Mouse (Mus musculus): Measurements from ENCODE around the gene Ddi2. TPM values are rescaled to one million over a fixed set of nuclear protein-coding genes. Genes with fewer than 3 reads are reported as not detected.

Ddi2 gene
- polyA plus RNA-seq, 1 experiment from 2014 or later, result 16.0 TPM

GRCm38 (mm10) chr4:141645988-141646387 lies 77.2 kb downstream of the Ddi2 start:
- no peak overlapping the region for H3K27ac ChIP-seq
- no peak overlapping the region for H3K4me2 ChIP-seq
- no peak overlapping the region for H3K4me3 ChIP-seq
- peaks cover 32% of the 10 kb centered on the region for H3K4me1 ChIP-seq (replicated peaks)
- no peak for ATAC-seq (ENCODE audit: low FRiP score)
- H3K27me3 ChIP-seq, result no peaks in the 10 kb centered on the region
- no peaks in the 10 kb centered on the region for H3K9me3 ChIP-seq
- H3K9ac ChIP-seq, result no peak overlapping the region
- WGBS, result 95% methylated on average over 8 of the region's 8 CpGs
- H3K36me3 ChIP-seq, result peaks cover 31% of the 10 kb centered on the region

- Histone ChIP-seq H3K36me3 (peaks cover 51% of the 10 kb centered on the region), H3K9me3 (no peaks in the 10 kb centered on the region), H3K9ac (no peak overlapping the region), H3K27ac (peak overlapping the region; percentile 86), H3K4me1 (replicated peaks) (peaks cover 18% of the 10 kb centered on the region), H3K4me2 (0 out of 2 replicates have a peak overlapping the region, but pooled peaks have one; percentile 15), H3K4me3 (no peak overlapping the region), H3K27me3 (no peaks in the 10 kb centered on the region)
- WGBS, result 32% methylated on average over 7 of the region's 7 CpGs
- ATAC-seq (ENCODE audit: low FRiP score), result peak; percentile 67; the same call in 1 of the 2 replicates
Observed at GRCm38 (mm10) chr4:141643118-141643855, 79.9 kb downstream of the Ddi2 start.

GRCm38 (mm10) chr4:141641961-141642811 lies 81.0 kb downstream of the Ddi2 start:
- Histone ChIP-seq H3K27me3 (no peaks in the 10 kb centered on the region), H3K4me3 (no peak overlapping the region), H3K27ac (peak overlapping the region; percentile 60), H3K9me3 (no peaks in the 10 kb centered on the region), H3K36me3 (peaks cover 55% of the 10 kb centered on the region), H3K4me2 (no peak overlapping the region), H3K4me1 (replicated peaks) (peaks cover 16% of the 10 kb centered on the region), H3K9ac (no peak overlapping the region)
- ATAC-seq (ENCODE audit: low FRiP score), result no peak
- 92% methylated on average over 25 of the region's 25 CpGs for WGBS

- Histone ChIP-seq H3K4me3 (no peak overlapping the region), H3K4me2 (no peak overlapping the region), H3K4me1 (replicated peaks) (peaks cover 16% of the 10 kb centered on the region), H3K27me3 (no peaks in the 10 kb centered on the region), H3K36me3 (peaks cover 60% of the 10 kb centered on the region), H3K9me3 (no peaks in the 10 kb centered on the region), H3K27ac (no peak overlapping the region), H3K9ac (no peak overlapping the region)
- no peak for ATAC-seq (ENCODE audit: low FRiP score)
- 92% methylated on average over 7 of the region's 7 CpGs for WGBS
Observed at GRCm38 (mm10) chr4:141641353-141641771, 81.9 kb downstream of the Ddi2 start.

- Histone ChIP-seq H3K36me3 (peaks cover 69% of the 10 kb centered on the region), H3K27me3 (no peaks in the 10 kb centered on the region), H3K27ac (no peak overlapping the region), H3K4me3 (no peak overlapping the region), H3K4me2 (no peak overlapping the region), H3K9me3 (no peaks in the 10 kb centered on the region), H3K4me1 (replicated peaks) (peaks cover 16% of the 10 kb centered on the region), H3K9ac (no peak overlapping the region)
- 71% methylated on average over 11 of the region's 11 CpGs for WGBS
- ATAC-seq (ENCODE audit: low FRiP score), result no peak
Observed at GRCm38 (mm10) chr4:141639474-141639873, 83.7 kb downstream of the Ddi2 start.

- no peak for ATAC-seq (ENCODE audit: low FRiP score)
- H3K36me3 ChIP-seq, result peaks cover 86% of the 10 kb centered on the region
- no peaks in the 10 kb centered on the region for H3K9me3 ChIP-seq
- H3K4me1 ChIP-seq (replicated peaks), result no peaks in the 10 kb centered on the region
- WGBS, result 96% methylated on average over 5 of the region's 5 CpGs
- no peaks in the 10 kb centered on the region for H3K27me3 ChIP-seq
- H3K4me3 ChIP-seq, result no peak overlapping the region
- no peak overlapping the region for H3K27ac ChIP-seq
- no peak overlapping the region for H3K4me2 ChIP-seq
- H3K9ac ChIP-seq, result no peak overlapping the region
Observed at GRCm38 (mm10) chr4:141636693-141637092, 86.5 kb downstream of the Ddi2 start.

- Histone ChIP-seq H3K27ac (no peak overlapping the region), H3K4me3 (no peak overlapping the region), H3K4me1 (replicated peaks) (no peaks in the 10 kb centered on the region), H3K9ac (no peak overlapping the region), H3K36me3 (peaks cover 86% of the 10 kb centered on the region), H3K4me2 (no peak overlapping the region), H3K27me3 (no peaks in the 10 kb centered on the region), H3K9me3 (no peaks in the 10 kb centered on the region)
- no peak for ATAC-seq (ENCODE audit: low FRiP score)
- WGBS, result 89% methylated on average over 9 of the region's 9 CpGs
Observed at GRCm38 (mm10) chr4:141635991-141636390, 87.2 kb downstream of the Ddi2 start.

GRCm38 (mm10) chr4:141632111-141632873 lies 90.9 kb downstream of the Ddi2 start:
- Histone ChIP-seq H3K27me3 (no peaks in the 10 kb centered on the region), H3K4me1 (replicated peaks) (no peaks in the 10 kb centered on the region), H3K36me3 (peaks cover 89% of the 10 kb centered on the region), H3K27ac (no peak overlapping the region), H3K9ac (no peak overlapping the region), H3K4me2 (no peak overlapping the region), H3K9me3 (no peaks in the 10 kb centered on the region), H3K4me3 (no peak overlapping the region)
- WGBS, result 94% methylated on average over 21 of the region's 21 CpGs
- ATAC-seq (ENCODE audit: low FRiP score), result no peak

GRCm38 (mm10) chr4:141631250-141631649 lies 92.0 kb downstream of the Ddi2 start:
- Histone ChIP-seq H3K9ac (no peak overlapping the region), H3K4me1 (replicated peaks) (no peaks in the 10 kb centered on the region), H3K9me3 (no peaks in the 10 kb centered on the region), H3K27ac (no peak overlapping the region), H3K36me3 (peaks cover 89% of the 10 kb centered on the region), H3K4me2 (no peak overlapping the region), H3K27me3 (no peaks in the 10 kb centered on the region), H3K4me3 (no peak overlapping the region)
- no peak for ATAC-seq (ENCODE audit: low FRiP score)
- WGBS, result 96% methylated on average over 20 of the region's 20 CpGs

- Histone ChIP-seq H3K36me3 (peaks cover 97% of the 10 kb centered on the region), H3K9ac (no peak overlapping the region; the same call in 1 of the 2 replicates), H3K27me3 (no peaks in the 10 kb centered on the region), H3K27ac (no peak overlapping the region), H3K9me3 (no peaks in the 10 kb centered on the region), H3K4me2 (no peak overlapping the region), H3K4me1 (replicated peaks) (no peaks in the 10 kb centered on the region), H3K4me3 (no peak overlapping the region)
- 95% methylated on average over 11 of the region's 11 CpGs for WGBS
- ATAC-seq (ENCODE audit: low FRiP score), result no peak
Observed at GRCm38 (mm10) chr4:141630021-141630420, 93.2 kb downstream of the Ddi2 start.

GRCm38 (mm10) chr4:141628661-141629060 lies 94.6 kb downstream of the Ddi2 start:
- Histone ChIP-seq H3K9me3 (no peaks in the 10 kb centered on the region), H3K27me3 (no peaks in the 10 kb centered on the region), H3K4me1 (replicated peaks) (0 out of 2 replicates have a peak, but pooled peaks cover 1% of the 10 kb centered on the region), H3K4me2 (no peak overlapping the region), H3K36me3 (peaks cover 88% of the 10 kb centered on the region), H3K4me3 (no peak overlapping the region), H3K27ac (no peak overlapping the region), H3K9ac (no peak overlapping the region)
- WGBS, result 81% methylated on average over 14 of the region's 14 CpGs
- ATAC-seq (ENCODE audit: low FRiP score), result no peak
